Mouse (Mus musculus) heart, adult 2 months (tissue): ENCODE measurements around the gene Tagln2.

Source experiments
- CTCF ChIP-seq: fragments of 200-600 bp; IDR thresholded peaks from 2 replicates; pipeline ENCODE4 v1.8.1; 2022; ENCODE audit warnings: antibody characterized with exemption, mild to moderate bottlenecking, moderate library complexity
- EP300 ChIP-seq: fragments of 200-500 bp; IDR thresholded peaks from 2 replicates; pipeline ENCODE4 v1.6.1; 2011; ENCODE audit warnings: low read depth, low read length, control low read depth; ENCODE audit not compliant: insufficient read depth
- POLR2A ChIP-seq: fragments of 200-500 bp; IDR thresholded peaks from 2 replicates; pipeline ENCODE4 v1.6.1; 2011; ENCODE audit warnings: mild to moderate bottlenecking, low read depth, low read length, control low read depth; ENCODE audit not compliant: insufficient read depth

DNA sequence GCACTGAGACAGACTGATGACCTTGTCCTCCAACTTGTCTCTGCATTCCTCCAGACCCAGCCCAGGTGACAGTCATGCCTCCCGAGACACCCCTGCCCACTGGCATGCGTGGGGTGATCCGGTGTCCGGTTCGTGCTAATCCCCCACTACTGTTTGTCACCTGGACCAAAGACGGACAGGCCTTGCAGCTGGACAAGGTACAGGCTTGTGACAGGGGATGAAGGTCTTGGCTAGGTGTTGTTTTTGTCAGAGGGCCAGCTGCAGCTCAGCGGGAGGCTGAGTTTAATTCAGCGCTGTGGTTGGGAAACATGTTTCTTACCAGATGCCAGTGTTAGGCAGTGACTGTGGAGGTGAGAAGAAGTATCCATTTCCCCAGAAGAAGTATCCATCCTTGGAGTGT is 7.8 kb upstream of the Tagln2 start:
- TF ChIP-seq EP300 (no peak), CTCF (no peak), POLR2A (no peak)
